Mouse (Mus musculus) embryo, embryonic 9.5 days (tissue): Measurements from ENCODE around the gene Lin7a.

Source experiments
- DNase-seq: peaks from one replicate; pipeline ENCODE4 v3.0.0-alpha.2; 2017; ENCODE audit errors: extremely low spot score

Lin7a gene

GRCm38 (mm10) chr10:107251801-107252502 lies 19.5 kb upstream of the Lin7a start:
- no peak for DNase-seq

- DNase-seq: no peak
Measured at GRCm38 (mm10) chr10:107252503-107252815, 19.0 kb upstream of the Lin7a start.

- no peak for DNase-seq
Measured at GRCm38 (mm10) chr10:107253191-107253965, 18.1 kb upstream of the Lin7a start.

DNA sequence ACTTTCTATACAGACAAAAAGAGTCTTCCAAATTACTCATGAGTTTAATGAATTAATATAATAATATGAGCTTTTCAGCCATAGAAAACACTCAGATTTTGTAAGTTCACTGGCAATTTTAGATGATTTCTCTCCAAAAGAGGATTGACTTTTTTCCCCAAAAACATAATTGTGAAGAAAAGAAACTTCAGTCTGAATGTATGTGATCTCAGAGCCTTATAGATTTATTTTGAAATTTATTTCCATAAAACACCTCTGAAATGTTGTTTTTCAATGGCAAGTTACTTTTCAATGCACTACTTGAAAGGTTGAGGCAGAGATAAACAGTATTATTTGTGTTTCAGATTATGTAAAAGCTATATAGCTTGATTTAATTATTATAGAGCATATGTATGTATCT lies 16.8 kb upstream of the Lin7a start:
- DNase-seq: no peak

DNA sequence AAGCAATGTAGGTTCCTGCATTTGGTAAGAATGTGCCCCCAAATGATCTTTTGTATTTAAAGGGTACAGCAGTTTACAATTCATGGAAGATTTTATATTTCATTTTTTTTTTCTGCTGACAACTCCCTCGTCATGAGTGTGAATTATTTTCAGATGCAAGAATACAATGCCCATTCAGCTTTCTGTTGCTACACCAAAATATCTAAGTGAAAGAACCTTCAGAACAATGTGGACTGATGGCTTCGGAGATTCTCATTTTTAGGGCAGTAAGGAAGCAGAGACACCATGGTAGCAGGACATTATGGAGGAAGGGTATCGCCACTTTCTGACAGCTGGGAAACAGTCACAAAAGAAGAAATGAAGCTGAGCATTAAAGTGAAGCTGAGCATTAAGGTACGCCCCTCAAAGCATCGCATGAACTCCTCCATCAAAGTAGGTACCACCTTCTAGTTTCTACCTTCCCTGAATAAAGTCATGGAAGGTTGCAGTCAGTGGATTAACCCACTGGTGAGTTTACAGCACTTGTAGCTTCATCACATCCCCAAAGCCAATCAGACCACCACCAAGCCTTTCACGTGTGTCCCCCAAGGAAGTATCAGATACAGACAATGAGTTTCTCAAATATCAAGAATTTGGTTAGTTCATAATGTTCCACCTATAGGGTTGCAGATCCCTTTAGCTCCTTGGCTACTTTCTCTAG lies 16.0 kb upstream of the Lin7a start:
- DNase-seq: no peak

DNA sequence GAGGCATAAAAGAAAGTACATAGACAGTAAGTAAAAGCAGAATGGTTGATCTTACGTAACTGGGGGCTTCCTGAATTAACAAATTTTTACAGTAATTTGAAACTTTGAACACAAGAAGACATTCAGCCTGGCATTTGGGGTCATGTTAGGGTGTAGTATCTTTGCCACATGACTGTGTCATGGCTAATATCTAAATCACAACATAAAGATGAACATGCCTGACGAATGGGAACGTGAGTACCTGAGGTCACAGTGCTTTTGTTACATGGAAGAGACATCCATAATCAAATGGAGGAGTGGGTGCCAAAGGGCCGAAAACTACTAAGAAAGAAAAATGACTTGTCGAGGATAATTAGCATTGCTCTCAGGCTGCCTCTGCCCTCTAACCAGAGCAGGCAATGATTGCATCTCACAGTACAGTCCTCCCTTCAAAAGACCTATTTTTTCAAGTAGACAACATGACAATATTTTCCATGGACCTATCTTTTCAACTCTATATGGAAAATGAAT lies 15.0 kb upstream of the Lin7a start:
- no peak for DNase-seq

GRCm38 (mm10) chr10:107260428-107260827 lies 11.1 kb upstream of the Lin7a start:
- DNase-seq: no peak

DNA sequence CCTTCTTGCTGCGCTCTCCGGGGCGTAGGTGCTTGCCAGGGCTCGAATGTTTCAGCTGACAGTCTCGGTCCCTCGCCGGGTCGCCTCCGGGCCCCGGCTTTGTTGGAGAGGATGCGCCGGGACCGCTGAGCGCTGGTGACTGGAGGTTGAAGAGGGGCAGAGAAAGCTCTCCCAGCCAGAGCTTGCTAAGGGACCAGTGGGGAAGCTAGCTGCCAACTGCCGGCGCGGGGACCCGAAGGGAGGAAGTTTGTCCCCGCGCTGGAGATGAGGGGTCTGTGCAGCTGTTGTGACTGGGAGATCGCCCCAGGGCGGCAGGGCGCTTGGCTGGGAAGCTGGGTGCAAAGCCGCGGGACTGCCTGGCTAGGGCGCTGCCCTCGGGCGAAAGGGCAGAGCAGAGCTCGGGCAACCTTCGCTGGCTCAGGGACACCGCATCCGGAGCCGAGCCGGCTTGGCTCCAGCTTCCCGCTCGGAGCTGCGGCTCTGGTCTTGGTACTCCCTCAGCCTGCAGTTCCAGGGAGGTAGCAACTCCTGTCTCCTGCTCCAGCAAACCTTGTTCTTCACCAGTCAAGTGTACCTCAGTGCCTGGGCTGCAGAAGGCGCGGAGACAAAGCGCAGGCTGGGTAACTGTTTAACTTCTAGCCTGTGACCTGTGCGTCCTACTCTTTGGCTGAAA lies 781 bp downstream of the Lin7a start:
- peak; percentile 71 for DNase-seq

DNA sequence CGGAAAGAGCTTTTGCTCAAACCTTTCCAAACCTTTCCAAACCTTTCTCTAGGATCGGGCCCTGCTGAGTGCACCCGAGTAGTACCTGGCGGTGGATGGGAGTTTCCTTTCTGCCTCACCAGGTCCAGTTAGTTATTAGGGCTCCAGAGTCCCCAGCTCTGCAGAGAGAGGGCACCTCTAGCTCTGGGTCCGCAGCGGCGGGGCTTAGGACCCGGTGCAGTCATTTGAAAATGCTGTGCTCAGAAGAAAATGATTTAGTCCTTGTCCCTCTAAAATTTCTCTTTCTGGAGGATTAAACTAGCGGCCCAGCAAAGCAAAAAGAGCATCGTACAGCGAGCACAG lies 1.3 kb downstream of the Lin7a start:
- no peak for DNase-seq

DNA sequence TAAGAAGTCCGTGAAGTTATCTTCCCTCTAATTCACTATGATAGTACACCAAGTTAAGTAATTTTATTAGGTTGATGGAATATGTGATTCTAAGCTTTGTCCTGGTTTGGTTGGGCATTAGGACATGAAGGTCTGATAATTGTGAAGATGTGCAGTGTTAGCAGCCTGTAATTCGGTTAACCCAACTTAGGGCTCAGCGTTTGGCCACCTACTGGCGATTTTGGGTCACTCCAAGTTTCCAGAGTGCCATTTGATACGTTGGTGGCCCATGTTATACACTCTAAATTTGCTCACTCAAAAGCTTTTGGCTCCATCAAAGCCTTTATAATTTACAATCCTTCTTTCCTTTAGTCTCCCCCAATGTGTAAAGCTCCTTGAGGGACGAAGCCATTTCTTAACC lies 2.4 kb downstream of the Lin7a start:
- DNase-seq: peak; percentile 7

- DNase-seq: peak; percentile 17
Measured at GRCm38 (mm10) chr10:107274785-107275184, 3.3 kb downstream of the Lin7a start.

- DNase-seq: no peak
Measured at GRCm38 (mm10) chr10:107276647-107277046, 5.2 kb downstream of the Lin7a start.

- DNase-seq: no peak
Measured at GRCm38 (mm10) chr10:107293934-107294664, 22.6 kb downstream of the Lin7a start.

- no peak for DNase-seq
Measured at GRCm38 (mm10) chr10:107300587-107301248, 29.2 kb downstream of the Lin7a start.

DNA sequence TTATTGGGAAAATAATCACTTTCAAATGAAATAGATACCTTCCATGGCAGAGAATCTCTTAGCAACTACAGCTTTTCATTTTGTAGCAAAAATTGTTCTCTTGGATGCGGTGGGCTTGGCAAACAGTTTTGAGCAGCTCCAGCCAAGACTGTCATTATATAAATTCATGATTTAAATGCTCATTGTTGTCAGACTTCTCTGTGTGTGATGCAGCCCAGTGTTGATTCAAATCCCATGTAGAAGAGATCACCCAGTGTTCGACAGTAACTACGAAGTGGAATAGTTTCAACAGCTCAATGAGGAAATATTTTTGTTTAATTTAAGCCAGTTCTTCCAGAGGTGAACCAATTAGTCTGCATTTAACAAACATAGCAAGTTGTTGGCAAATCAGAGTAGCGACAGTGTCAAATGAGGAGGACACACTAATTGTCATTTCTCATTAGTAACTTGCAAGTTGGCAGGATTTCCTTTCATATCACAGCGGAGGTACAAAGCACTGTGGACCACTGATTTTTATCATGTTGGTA lies 39.5 kb downstream of the Lin7a start:
- no peak for DNase-seq

- DNase-seq: no peak
Measured at GRCm38 (mm10) chr10:107312609-107313008, 41.1 kb downstream of the Lin7a start.

DNA sequence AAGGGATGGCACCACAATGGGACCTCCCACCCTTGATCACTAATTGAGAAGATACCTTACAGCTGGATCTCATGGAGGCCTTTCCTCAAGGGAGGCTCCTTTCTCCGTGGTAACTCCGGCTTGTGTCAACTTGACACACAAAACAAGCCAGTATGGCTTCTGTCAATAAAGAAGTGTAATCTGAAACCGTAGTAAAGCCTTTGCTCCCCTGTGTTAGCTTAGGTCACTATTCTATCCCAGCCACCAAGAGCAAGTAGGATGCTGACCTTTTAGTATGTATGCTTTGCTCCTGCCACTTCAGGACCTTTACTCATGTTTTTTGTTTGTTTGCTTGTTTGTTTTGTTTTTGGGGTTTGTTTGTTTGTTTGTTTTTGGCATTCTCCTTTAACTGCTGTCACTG lies 41.9 kb downstream of the Lin7a start:
- no peak for DNase-seq

DNA sequence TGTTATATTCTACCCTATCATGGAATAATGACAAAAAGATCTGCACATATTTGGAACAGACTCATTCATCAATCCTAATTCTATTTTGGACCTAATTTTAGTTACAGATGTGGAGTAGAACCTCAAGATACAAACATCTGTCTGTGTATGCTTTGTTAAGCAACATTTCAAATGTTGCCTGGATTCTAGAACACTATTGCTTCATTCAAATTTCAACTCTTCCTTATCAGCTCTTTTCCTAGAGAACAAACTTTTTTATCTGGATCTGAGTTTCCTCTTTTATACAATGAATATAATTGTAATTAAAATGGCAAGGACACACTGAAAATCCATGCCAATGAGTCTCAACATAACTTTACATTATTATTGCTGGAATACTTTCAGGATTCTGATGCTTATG lies 43.8 kb downstream of the Lin7a start:
- no peak for DNase-seq

DNA sequence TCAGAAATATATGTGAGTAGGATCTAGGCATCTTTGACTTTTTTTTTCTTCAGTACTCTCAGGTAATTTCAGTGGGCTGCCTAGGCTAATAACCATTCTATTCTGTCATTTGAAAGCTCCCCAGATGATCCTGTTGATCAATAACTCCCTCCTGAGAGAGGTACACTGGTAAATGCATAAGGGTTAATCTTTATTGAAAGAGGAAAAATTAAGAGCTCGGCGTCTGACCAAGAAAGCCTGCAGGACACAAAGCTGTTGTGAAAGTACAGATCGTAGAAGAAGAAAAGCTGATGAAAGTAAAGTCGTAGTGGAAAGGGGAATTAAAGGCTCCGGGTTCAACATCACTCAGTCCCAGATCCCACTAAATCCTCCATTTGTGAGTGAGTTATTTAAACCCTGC lies 44.2 kb downstream of the Lin7a start:
- no peak for DNase-seq

- DNase-seq: no peak
Measured at GRCm38 (mm10) chr10:107316100-107316499, 44.6 kb downstream of the Lin7a start.

GRCm38 (mm10) chr10:107319648-107320047 lies 48.2 kb downstream of the Lin7a start:
- DNase-seq: no peak
